Mouse (Mus musculus) MEL (cell line): ENCODE results near the gene Ivd.

Experiments
- BHLHE40 ChIP-seq: IDR thresholded peaks from 2 replicates; pipeline ENCODE4 v1.6.1; 2012; ENCODE audit warnings: low read depth, mild to moderate bottlenecking, inconsistent platforms, low read length, improper control_type of control experiment, borderline replicate concordance
- CHD1 ChIP-seq: IDR thresholded peaks from 2 replicates; pipeline ENCODE4 v1.6.1; 2012; ENCODE audit warnings: low read depth, mild to moderate bottlenecking, inconsistent platforms, low read length, improper control_type of control experiment
- CTCF ChIP-seq, 3 experiments: IDR thresholded peaks in 2 of 3; conservative IDR thresholded peaks in 1 of 3; 2 replicates each; pipeline ENCODE4 v1.5.1; 2011 to 2012; ENCODE audit warnings: low read length in 3 of 3, low read depth in 2 of 3, mild to moderate bottlenecking in 2 of 3, improper control_type of control experiment in 1 of 3, inconsistent platforms in 1 of 3, mixed read lengths in 1 of 3, moderate library complexity in 1 of 3; ENCODE audit not compliant: control insufficient read depth in 1 of 3, insufficient read depth in 1 of 3, poor library complexity in 1 of 3, severe bottlenecking in 1 of 3
- E2F4 ChIP-seq: IDR thresholded peaks from 2 replicates; pipeline ENCODE4 v1.6.1; 2011; ENCODE audit warnings: low read depth, low read length, improper control_type of control experiment, borderline replicate concordance
- EP300 ChIP-seq, 2 experiments: IDR thresholded peaks; 2 replicates each; pipeline ENCODE4 v1.6.1; 2011; ENCODE audit warnings: improper control_type of control experiment in 2 of 2, low read length in 2 of 2, low read depth in 1 of 2, mild to moderate bottlenecking in 1 of 2
- GATA1 ChIP-seq: IDR thresholded peaks from 2 replicates; pipeline ENCODE4 v1.6.1; 2011; ENCODE audit warnings: low read depth, low read length, improper control_type of control experiment
- KAT2A ChIP-seq: conservative IDR thresholded peaks from 2 replicates; pipeline ENCODE4 v1.6.1; 2012; ENCODE audit warnings: low read depth, low read length, improper control_type of control experiment, inconsistent platforms
- MAZ ChIP-seq: IDR thresholded peaks from 2 replicates; pipeline ENCODE4 v1.6.1; 2012; ENCODE audit warnings: low read depth, mild to moderate bottlenecking, inconsistent platforms, low read length, improper control_type of control experiment
- MXI1 ChIP-seq: IDR thresholded peaks from 2 replicates; pipeline ENCODE4 v1.6.1; 2011; ENCODE audit warnings: mild to moderate bottlenecking, low read depth, low read length, improper control_type of control experiment
- POLR2A ChIP-seq, 2 experiments: IDR thresholded peaks; 2 replicates each; pipeline ENCODE4 v1.6.1; 2011 to 2012; ENCODE audit warnings: low read length in 2 of 2, mild to moderate bottlenecking in 2 of 2, control low read depth in 1 of 2, improper control_type of control experiment in 1 of 2, low read depth in 1 of 2, moderate library complexity in 1 of 2; ENCODE audit not compliant: control insufficient read depth in 1 of 2, insufficient read depth in 1 of 2, poor library complexity in 1 of 2
- RAD21 ChIP-seq: IDR thresholded peaks from 2 replicates; pipeline ENCODE4 v1.6.1; 2011; ENCODE audit warnings: mild to moderate bottlenecking, low read depth, low read length, improper control_type of control experiment
- SMC3 ChIP-seq: IDR thresholded peaks from 2 replicates; pipeline ENCODE4 v1.6.1; 2011; ENCODE audit warnings: low read depth, low read length, improper control_type of control experiment
- TBP ChIP-seq: IDR thresholded peaks from 2 replicates; pipeline ENCODE4 v1.8.0; 2011; ENCODE audit warnings: low read depth, low read length, improper control_type of control experiment
- TCF12 ChIP-seq: IDR thresholded peaks from 2 replicates; pipeline ENCODE4 v1.6.1; 2014; ENCODE audit warnings: low read depth, mild to moderate bottlenecking, inconsistent platforms, low read length, improper control_type of control experiment, moderate library complexity

- TF ChIP-seq E2F4, result no peak
- TF ChIP-seq CTCF (IDR thresholded peaks at IDR 0.05 in 2 of 3, conservative IDR thresholded peaks at IDR 0.05 in 1 of 3; ENCODE audit: control insufficient read depth in 1 of 3, insufficient read depth in 1 of 3, low read depth in 2 of 3, low read length in 3 of 3, poor library complexity in 1 of 3, severe bottlenecking in 1 of 3), result no peak
- TF ChIP-seq SMC3, result no peak
- no peak for TF ChIP-seq POLR2A (IDR thresholded peaks at IDR 0.05; ENCODE audit: control insufficient read depth in 1 of 2, insufficient read depth in 1 of 2, low read depth in 1 of 2, low read length in 2 of 2, poor library complexity in 1 of 2)
- TF ChIP-seq CHD1, result no peak
- no peak for TF ChIP-seq TBP
- TF ChIP-seq MXI1, result no peak
- TF ChIP-seq MAZ, result no peak
- TF ChIP-seq RAD21, result no peak
- no peak for TF ChIP-seq BHLHE40
- TF ChIP-seq KAT2A, result no peak
- no peak for TF ChIP-seq EP300 (IDR thresholded peaks at IDR 0.05; ENCODE audit: low read depth in 1 of 2, low read length in 2 of 2)
- no peak for TF ChIP-seq GATA1
- no peak for TF ChIP-seq TCF12
Observed at GRCm38 (mm10) chr2:118899306-118899705, 37.6 kb downstream of the Ivd start.
